Mouse (Mus musculus) limb, embryonic 14.5 days (tissue): ENCODE measurements at regions not wholly inside any gene's neighbourhood (a gene's known extent, or its start where the extent isn't known, plus 50 kb on each side); places are given as distances from the start of the nearest gene placed in this dataset.

Experiments
- ATAC-seq: fragments of 200-750 bp; cut with Nextera tagmentation; 2 replicates; pipeline ENCODE4 v1.8.0; 2017; ENCODE audit warnings: low read depth, moderate number of reproducible peaks, moderate TSS enrichment; ENCODE audit not compliant: low FRiP score
- DNase-seq: peaks from one replicate; pipeline ENCODE4 v3.0.0-alpha.2; 2015; ENCODE audit warnings: low spot score
- H3K27ac ChIP-seq: fragments of 300-500 bp; sonication (generic); replicated peaks from 2 replicates; pipeline ENCODE4 v1.5.1; 2014; ENCODE audit warnings: low read depth, mild to moderate bottlenecking, low read length, moderate library complexity, mixed read lengths
- H3K27me3 ChIP-seq: fragments of 300-500 bp; sonication (generic); 2 replicates; pipeline ENCODE4 v1.6.1; 2014; ENCODE audit warnings: low read length, mixed read lengths; ENCODE audit not compliant: control insufficient read depth, insufficient read depth
- H3K36me3 ChIP-seq: fragments of 300-500 bp; sonication (generic); 2 replicates; pipeline ENCODE4 v1.6.1; 2014; ENCODE audit warnings: mild to moderate bottlenecking, low read length, moderate library complexity, mixed read lengths; ENCODE audit not compliant: control insufficient read depth, insufficient read depth
- H3K4me1 ChIP-seq: fragments of 300-500 bp; sonication (generic); 2 replicates; pipeline ENCODE4 v1.6.1; 2014; ENCODE audit warnings: antibody characterized with exemption, low read length, mixed read lengths; ENCODE audit not compliant: control insufficient read depth, insufficient read depth
- H3K4me2 ChIP-seq: fragments of 300-500 bp; sonication (generic); replicated peaks from 2 replicates; pipeline ENCODE4 v1.6.1; 2014; ENCODE audit warnings: low read depth, mild to moderate bottlenecking, low read length, moderate library complexity; ENCODE audit not compliant: severe bottlenecking
- H3K4me3 ChIP-seq: fragments of 300-500 bp; sonication (generic); replicated peaks from 2 replicates; pipeline ENCODE4 v1.5.1; 2014; ENCODE audit warnings: low read length
- H3K9ac ChIP-seq: fragments of 300-500 bp; sonication (generic); 2 replicates; pipeline ENCODE4 v1.6.1; 2014; ENCODE audit warnings: mild to moderate bottlenecking, low read depth, low read length, moderate library complexity; ENCODE audit not compliant: severe bottlenecking
- H3K9me3 ChIP-seq: fragments of 300-500 bp; sonication (generic); 2 replicates; pipeline ENCODE4 v1.6.1; 2016; ENCODE audit warnings: low read length; ENCODE audit not compliant: control insufficient read depth
- POLR2A ChIP-seq: fragments of 200-500 bp; IDR thresholded peaks from 2 replicates; pipeline ENCODE4 v1.8.0; 2012; ENCODE audit warnings: inconsistent platforms, mild to moderate bottlenecking, moderate library complexity, borderline replicate concordance; ENCODE audit not compliant: insufficient read depth, insufficient read length; ENCODE audit errors: extremely low read depth
- WGBS: fragments of 180-500 bp; shearing (Covaris S2); extraction: QIAGEN DNeasy Blood & Tissue Kit; methylation state at CpG from one replicate; pipeline ENCODE4 v1.1.7; 2014; 5-methylcytosine and 5-hydroxymethylcytosine counted together

- Histone ChIP-seq H3K9me3 (no peaks in the 10 kb centered on the region), H3K27ac (no peak overlapping the region), H3K4me1 (no peaks in the 10 kb centered on the region), H3K27me3 (no peaks in the 10 kb centered on the region), H3K4me2 (no peak overlapping the region), H3K4me3 (no peak overlapping the region), H3K9ac (no peak overlapping the region), H3K36me3 (no peaks in the 10 kb centered on the region)
- ATAC-seq (no peak), DNase-seq (no peak)
- no peak for TF ChIP-seq POLR2A
- WGBS = 25% methylated on average over 2 of the region's 2 CpGs
Measured at GRCm38 (mm10) chr6:110205973-110206372, 439.4 kb upstream of the Grm7 start.

GRCm38 (mm10) chr6:110208822-110209221 is 436.6 kb upstream of the Grm7 start:
- no peaks in the 10 kb centered on the region for H3K27me3 ChIP-seq
- H3K9ac ChIP-seq = no peak overlapping the region
- TF ChIP-seq POLR2A = no peak
- no peaks in the 10 kb centered on the region for H3K4me1 ChIP-seq
- ATAC-seq = no peak
- no peak overlapping the region for H3K4me3 ChIP-seq
- no peaks in the 10 kb centered on the region for H3K9me3 ChIP-seq
- H3K36me3 ChIP-seq = no peaks in the 10 kb centered on the region
- 89% methylated on average over 1 of the region's 1 CpGs for WGBS
- no peak overlapping the region for H3K27ac ChIP-seq
- H3K4me2 ChIP-seq = no peak overlapping the region
- no peak for DNase-seq

DNA sequence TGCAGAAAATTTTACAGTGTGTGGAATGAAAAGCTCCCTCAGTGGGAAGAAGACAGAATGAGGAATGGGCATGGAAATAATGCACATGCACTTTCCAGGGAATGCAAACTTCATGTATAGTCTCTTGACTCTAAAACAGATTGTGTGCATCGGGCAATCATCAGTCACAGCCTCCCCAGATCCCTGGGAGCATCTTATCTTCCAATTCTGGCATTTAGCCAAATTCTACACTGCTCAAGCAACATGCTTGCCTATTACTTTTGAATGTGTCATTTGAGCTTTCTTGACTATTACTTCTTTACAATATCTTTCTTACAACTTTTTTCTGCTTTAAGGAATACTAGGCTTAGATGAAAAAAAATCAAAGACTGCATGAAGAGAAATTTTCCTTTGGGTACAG is 397.9 kb upstream of the Grm7 start:
- H3K9me3 ChIP-seq = no peaks in the 10 kb centered on the region
- WGBS = 71% methylated on average over 1 of the region's 1 CpGs
- H3K4me2 ChIP-seq = no peak overlapping the region
- no peak overlapping the region for H3K27ac ChIP-seq
- peak; percentile 31 for DNase-seq
- no peaks in the 10 kb centered on the region for H3K27me3 ChIP-seq
- H3K36me3 ChIP-seq = no peaks in the 10 kb centered on the region
- H3K4me1 ChIP-seq = no peaks in the 10 kb centered on the region
- H3K9ac ChIP-seq = no peak overlapping the region
- no peak for ATAC-seq
- H3K4me3 ChIP-seq = no peak overlapping the region
- TF ChIP-seq POLR2A = no peak

DNA sequence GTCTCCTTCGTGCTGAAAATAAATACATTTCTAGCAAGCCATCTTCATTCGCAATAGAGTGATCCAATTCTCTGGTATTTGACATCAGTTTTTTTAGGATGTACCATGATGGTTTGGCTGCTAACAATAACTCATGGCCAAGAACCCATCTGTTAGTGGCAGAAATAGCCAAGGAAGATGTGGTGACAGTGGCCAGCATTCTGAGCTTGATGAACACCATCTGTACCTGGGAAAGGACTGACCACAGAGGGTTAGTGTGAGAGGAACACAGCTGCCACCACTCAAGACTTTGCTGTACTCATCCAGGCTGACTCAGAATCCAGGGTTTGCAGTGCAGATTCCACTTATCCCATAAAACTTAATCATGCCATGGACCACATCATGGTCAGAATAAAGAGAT is 348.8 kb upstream of the Grm7 start:
- no peak overlapping the region for H3K4me3 ChIP-seq
- DNase-seq (no peak), ATAC-seq (no peak)
- H3K9ac ChIP-seq = no peak overlapping the region
- no peak overlapping the region for H3K4me2 ChIP-seq
- no peak for TF ChIP-seq POLR2A
- no peaks in the 10 kb centered on the region for H3K4me1 ChIP-seq
- H3K36me3 ChIP-seq = no peaks in the 10 kb centered on the region
- H3K9me3 ChIP-seq = no peaks in the 10 kb centered on the region
- 80% methylated on average over 2 of the region's 2 CpGs for WGBS
- H3K27me3 ChIP-seq = no peaks in the 10 kb centered on the region
- H3K27ac ChIP-seq = no peak overlapping the region
